Mouse (Mus musculus) megakaryocyte-erythroid progenitor cell, adult 5 weeks (primary cell): Measurements from ENCODE around the gene Smad3. TPM values are rescaled to one million over a fixed set of nuclear protein-coding genes. Genes with fewer than 3 reads are reported as not detected.

Experiments
- polyA plus RNA-seq: library from polyadenylated mRNA; stranded (reverse); fragments of >175 nt; gene quantifications from 2 replicates; pipeline ENCODE4 v1.2.3, GENCODE M21; 2012

The Smad3 gene
- polyA plus RNA-seq, result 10.0 and 10.1 TPM in 2 replicates

GRCm38 (mm10) chr9:63757865-63758440 is at the start of gene Smad3:
Gene Smad3, minus strand, starts transcription at chr9:63757994.

GRCm38 (mm10) chr9:63602043-63602939 is 155.5 kb downstream of the Smad3 start, which contains the start of the genes Iqch and Aagab:
Gene Iqch, minus strand, starts transcription at chr9:63602493.
Gene Aagab, plus strand, starts transcription at chr9:63602660.

Other genes with a start within 250 kb of the Smad3 start
- gene Iqch, start 155.5 kb downstream of the Smad3 start, polyA plus RNA-seq, result 0.03 TPM in 1 of 2 replicates, not detected in the other
- 7.1 and 8.6 TPM in 2 replicates for gene Aagab, start 155.3 kb downstream of the Smad3 start, polyA plus RNA-seq